Mouse (Mus musculus): ENCODE results near the gene Syne1. TPM values are rescaled to one million over a fixed set of nuclear protein-coding genes. Genes with fewer than 3 reads are reported as not detected.
A peak's percentile ranks its signal among the peaks of the same experiment; 100 is the strongest.

The Syne1 gene
- total RNA-seq (2021) = 100 to 1,000 TPM; 368 to 438 TPM

DNA sequence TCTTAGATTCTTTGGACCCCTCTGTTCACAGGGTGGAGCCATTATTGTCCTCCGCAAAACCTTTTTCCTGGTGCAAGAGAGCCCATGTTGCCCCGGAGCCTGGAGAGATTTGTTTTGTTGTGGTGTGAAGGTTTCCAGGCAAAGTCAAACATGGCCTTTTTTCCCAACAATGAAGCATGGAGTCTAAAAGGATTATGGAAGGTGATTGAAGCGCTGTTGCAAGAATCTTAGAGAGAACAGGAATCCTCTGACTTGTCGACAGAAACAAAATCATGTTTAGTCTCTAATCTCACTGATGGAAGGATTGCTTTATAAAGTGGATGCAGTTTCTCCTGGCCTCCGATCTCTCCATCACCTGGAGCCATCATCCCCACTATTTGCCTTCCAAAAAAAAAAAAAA, at the start of gene Syne1:
Gene Syne1, minus strand, starts transcription at position 101 of the 400 bp plus-strand sequence.
- no peak for DNase-seq (ENCODE audit: low spot score in 2 of 2)
- intact Hi-C loops (cut with DNase I) = loop anchor here (5.0 kb wide), 2 partner anchors 39 to 189 kb away; no protein-coding TSS in a partner anchor

DNA sequence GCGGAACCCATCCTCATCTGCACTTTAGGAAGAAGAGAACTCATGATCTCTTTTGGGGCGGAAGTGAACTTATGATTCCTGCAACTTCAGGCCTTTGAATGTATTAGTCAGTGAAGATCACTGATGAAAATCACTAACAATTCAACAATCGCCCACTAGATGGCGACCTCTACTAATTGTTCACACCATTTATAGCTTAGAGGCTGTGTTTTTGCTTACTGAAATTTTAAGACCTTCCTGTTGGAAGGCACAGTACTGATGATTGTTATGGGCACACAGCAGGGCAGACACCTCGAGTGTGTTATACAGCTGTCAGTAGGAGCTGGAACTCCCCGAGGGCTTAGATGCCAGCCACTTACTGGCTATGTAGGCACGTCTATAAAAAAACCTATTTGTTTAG, 48.8 kb upstream of the Syne1 start:
- intact Hi-C loops (cut with DNase I) = loop anchor here (2.0 kb wide), 2 partner anchors 33 to 191 kb away; no protein-coding TSS in a partner anchor
- DNase-seq (ENCODE audit: low spot score in 2 of 2) = peak in 1 of 2 experiments; percentile 48

DNA sequence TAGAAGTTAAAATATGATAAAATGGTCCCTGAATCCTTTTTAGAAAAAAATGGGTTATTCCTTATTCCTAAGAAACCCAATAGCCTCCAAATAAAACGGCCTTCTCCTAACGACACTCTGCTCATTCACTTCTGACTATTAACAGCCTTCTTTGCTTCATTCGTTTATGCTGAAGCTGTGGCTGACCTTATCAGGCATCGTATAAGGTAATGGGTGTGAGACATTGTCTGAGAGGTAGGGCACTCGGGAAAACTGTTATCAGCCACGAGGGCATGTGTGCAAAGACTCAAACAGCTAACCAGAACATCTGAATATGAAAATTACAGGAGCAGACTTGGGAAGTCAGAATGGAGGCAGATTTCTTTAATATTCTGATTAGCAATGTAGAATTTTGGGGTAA, 45.3 kb upstream of the Syne1 start:
- no peak for DNase-seq (ENCODE audit: low spot score in 2 of 2)
- intact Hi-C loops (cut with DNase I) = no loop called here

DNA sequence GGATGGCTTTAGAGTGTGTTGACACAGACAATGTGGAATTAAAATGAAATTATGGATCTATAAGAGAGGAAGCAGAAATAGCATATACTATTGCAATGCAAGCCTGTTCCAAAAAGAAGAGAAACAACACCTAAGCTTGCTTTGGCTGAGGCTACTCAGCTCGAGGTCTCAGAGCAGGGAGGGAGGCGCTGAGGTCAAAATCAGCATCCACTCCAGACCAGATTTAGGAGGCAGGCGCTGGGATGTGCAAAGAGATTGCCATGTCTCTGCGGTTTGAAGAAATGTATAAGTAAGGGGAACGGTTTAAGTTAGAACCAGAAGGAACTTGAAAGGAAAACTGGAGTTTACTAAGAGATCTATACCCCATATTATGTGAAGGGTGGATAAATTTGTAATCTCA, 43.2 kb upstream of the Syne1 start:
- intact Hi-C loops (cut with DNase I) = no loop called here
- no peak for DNase-seq (ENCODE audit: low spot score in 2 of 2)

DNA sequence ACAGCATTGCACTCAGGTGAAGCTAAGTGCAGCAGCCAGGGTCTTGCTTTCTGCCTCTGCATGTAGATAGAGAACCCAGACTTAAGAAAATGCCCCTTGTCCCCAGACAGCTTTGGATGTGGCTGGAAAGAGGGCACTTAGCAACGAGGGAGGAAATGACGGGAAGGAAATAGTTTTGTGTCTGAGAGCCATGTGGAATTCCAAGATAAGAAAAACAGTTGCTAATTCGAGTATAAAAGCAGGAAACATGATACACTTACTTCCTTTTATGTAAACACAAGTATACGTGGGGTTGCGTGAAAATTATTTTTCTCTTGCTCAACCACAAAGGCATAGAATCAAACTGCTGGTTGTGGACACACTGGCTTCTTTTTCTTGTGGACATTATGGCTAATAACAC, 42.2 kb upstream of the Syne1 start, which contains the start of gene Myct1:
Gene Myct1, plus strand, starts transcription at position 312 of the 400 bp plus-strand sequence.
- intact Hi-C loops (cut with DNase I) = no loop called here
- DNase-seq (ENCODE audit: low spot score in 2 of 2) = no peak

DNA sequence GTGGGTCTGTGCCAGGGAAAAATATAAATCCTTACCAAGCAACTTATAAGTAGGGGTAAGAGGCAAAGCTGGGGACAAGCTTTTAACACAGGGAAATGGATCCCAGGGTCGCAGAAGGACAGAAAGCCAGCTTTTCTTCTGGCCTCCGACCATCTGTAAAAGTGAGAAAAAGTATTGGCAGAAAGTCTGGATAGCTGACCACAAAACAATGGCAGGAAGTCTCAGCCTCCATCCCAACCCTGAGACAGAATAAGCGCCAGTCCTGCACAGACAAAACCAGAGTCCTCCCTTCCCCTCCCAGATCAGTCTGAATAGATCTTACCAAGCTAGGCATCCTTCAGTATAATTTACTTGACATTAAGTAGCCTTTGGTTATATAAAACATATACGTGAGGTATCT, 40.7 kb upstream of the Syne1 start:
- intact Hi-C loops (cut with DNase I) = no loop called here
- DNase-seq (ENCODE audit: low spot score in 2 of 2) = no peak

DNA sequence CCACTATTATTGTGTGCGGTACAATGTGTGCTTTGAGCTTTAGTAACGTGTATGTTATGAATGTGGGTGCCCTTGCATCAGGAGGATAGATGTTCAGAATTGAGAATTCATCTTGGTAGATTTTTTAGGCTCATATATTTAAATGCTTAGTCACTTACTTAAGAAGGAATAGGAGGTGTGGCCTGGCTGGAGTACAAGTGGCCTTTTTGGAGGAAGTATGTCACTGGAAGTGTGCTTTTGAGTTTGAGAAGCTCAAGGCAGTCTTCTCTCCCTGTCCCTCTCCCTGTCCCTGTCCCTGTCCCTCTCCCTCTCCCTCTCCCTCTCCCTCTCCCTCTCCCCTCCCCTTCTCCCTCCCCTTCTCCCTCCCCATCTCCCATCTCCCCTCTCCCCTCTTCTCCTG, 39.8 kb upstream of the Syne1 start:
- intact Hi-C loops (cut with DNase I) = no loop called here
- no peak for DNase-seq (ENCODE audit: low spot score in 2 of 2)

DNA sequence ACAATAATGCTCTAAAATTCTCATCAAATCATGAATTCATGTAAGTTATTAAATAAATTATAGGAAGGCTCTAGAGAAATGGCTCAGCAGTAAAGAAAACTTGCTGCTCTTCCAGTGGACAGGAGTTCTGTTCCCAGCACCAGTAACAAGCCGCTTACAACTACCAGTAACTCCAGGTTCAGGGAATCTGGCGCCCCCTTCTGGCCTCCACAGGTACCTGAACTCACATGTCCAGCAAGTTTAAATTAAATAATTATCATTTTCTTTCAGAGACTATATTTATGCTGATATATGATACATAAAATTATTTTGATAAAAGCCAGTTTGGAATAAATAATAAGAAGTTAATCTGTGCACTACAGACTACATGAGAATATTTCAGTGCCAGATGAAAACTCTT, 22.0 kb upstream of the Syne1 start:
- no peak for DNase-seq (ENCODE audit: low spot score in 2 of 2)
- intact Hi-C loops (cut with DNase I) = no loop called here

DNA sequence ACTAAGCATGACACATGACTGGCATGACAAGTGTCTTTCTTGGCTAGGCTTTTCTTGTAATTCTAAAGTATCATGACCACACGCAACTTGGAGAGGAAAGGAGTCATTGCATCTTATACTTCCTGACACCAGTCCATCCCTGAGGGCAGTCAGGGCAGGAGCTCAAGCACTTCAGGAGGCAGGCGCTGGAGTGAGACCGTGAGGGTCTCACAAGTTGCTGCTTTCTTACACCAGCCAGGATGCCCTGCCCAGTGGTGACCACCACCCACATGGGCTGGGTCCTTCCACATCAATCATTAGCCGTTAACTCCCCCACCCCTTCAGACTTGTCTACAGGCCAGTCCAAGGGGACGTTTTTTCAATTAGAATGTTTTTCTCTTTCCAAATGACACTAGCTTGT, 20.1 kb upstream of the Syne1 start:
- DNase-seq (ENCODE audit: low spot score in 2 of 2) = no peak
- intact Hi-C loops (cut with DNase I) = no loop called here

DNA sequence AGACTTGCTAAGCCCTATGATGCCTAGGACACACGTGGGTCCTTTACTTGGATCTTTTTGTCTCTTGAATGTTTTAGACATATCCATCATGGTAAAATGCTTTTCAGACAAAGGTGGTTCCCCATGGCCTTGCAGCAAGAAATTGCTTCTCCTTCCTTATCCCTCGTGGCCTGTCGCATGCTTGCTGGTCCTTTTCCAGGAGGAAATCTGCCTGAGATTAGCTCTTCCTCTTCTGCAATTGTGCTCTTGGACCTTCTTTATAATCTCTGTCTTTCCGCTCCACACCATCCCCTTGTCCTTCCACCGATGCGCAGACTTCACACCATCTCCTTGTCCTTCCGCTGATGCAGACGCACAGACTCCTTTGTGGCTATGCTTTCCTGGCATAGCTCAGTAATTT, 18.8 kb upstream of the Syne1 start:
- DNase-seq (ENCODE audit: low spot score in 2 of 2) = no peak

DNA sequence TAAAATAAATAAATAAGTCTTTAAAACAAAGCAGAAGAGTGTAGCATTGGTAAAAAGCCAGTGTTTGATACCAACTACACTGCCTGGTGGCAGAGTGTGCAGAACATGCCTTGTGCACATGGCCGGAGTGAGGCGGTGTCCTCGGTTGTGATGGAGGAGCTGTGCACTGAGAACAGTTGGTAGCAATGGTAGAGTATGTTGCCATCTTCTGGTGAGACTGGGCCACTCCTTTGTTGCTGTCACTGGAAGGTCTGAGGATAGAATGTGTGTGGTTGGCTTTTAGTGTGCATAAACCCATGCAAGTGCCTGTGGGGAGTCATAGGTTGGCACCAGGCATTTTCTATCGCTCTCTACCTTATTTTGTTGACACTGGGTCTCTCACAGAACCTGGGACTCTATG, 17.7 kb upstream of the Syne1 start:
- no peak for DNase-seq (ENCODE audit: low spot score in 2 of 2)

More for the DNA sequence above, 18.8 kb upstream of the Syne1 start:
- intact Hi-C loops (cut with DNase I) = no loop called here

DNA sequence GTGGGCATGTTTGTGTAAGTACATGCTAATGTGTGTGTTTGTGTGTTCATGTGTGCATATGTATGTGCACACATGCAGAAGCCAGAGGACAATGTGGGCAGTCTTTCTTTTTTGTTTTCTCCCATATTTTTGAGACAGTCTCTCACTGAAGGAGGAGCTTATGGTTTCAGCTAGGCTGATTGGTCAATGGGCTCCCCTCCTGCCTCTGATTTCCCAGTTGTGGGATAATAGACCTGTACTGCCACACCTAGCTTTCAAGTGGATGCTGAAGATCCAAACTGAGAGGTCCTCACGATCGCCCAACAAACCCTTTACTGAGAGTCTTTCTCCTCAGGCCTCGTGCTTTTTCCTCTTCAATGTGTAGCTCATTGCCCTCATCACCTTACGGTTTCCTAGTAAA, 10.4 kb upstream of the Syne1 start:
- no peak for DNase-seq (ENCODE audit: low spot score in 2 of 2)
- intact Hi-C loops (cut with DNase I) = no loop called here

More for the DNA sequence above, 17.7 kb upstream of the Syne1 start:
- intact Hi-C loops (cut with DNase I) = no loop called here

DNA sequence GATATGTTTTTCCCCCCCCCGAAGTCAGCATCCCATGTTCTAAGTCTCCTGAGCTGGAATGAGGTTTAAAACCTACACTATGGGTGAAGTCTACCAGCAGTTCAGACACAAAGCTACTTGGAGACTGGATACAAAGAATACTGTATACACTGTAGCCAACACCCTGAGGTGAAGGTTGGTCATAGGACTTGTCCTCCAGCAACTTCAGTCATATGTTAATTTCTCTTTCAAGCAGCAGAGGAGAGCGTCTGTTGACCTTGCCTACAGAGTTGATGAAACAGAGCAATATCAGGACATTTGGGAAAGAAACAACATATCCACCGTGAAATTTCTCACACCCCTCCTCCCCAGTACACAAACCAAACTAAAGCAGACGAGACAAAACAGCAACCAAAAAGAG, 9.2 kb upstream of the Syne1 start:
- DNase-seq (ENCODE audit: low spot score in 2 of 2) = no peak

DNA sequence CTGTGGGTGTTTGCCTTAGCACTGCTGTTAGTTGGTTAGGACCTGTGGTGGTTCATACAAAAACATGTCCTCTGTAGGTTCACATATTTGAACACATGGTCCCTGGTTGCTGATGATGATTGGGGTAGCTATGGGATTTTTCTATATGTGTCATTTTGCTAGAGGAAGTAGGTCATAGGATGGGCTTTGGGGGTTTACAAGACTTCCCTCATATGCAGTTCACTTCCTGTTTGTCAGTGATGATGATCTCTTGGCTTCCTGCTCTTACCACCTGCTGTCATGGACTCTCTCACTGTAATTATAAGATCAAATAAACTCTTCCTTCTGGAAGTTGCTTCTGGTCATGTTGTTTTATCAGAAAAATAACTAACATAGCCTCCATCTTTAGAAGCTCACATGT, 7.5 kb upstream of the Syne1 start:
- no peak for DNase-seq (ENCODE audit: low spot score in 2 of 2)
- intact Hi-C loops (cut with DNase I) = no loop called here

More for the DNA sequence above, 9.2 kb upstream of the Syne1 start:
- intact Hi-C loops (cut with DNase I) = no loop called here

DNA sequence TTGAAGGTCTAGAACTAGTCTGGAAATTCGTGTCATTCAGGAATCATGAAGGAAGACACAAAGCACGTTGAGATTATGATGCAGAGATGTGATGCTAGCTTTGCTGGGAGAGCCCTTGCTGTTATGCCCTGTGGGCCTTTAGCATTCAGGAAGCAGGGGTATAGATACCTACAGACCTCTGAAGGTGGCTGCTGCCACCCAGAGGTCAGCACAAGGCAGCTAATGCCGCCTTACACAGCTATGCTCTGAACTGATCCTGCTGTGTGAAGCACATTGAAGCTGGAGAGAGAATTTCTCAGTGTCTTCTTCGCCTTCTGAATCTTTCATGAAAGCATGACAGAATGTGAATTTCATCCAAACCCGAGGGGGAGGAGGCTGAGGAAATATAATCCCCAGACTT, 3.7 kb upstream of the Syne1 start:
- DNase-seq (ENCODE audit: low spot score in 2 of 2) = no peak
- intact Hi-C loops (cut with DNase I) = loop anchor here (1.0 to 5.0 kb wide), 3 partner anchors 43 to 193 kb away; no protein-coding TSS in a partner anchor

DNA sequence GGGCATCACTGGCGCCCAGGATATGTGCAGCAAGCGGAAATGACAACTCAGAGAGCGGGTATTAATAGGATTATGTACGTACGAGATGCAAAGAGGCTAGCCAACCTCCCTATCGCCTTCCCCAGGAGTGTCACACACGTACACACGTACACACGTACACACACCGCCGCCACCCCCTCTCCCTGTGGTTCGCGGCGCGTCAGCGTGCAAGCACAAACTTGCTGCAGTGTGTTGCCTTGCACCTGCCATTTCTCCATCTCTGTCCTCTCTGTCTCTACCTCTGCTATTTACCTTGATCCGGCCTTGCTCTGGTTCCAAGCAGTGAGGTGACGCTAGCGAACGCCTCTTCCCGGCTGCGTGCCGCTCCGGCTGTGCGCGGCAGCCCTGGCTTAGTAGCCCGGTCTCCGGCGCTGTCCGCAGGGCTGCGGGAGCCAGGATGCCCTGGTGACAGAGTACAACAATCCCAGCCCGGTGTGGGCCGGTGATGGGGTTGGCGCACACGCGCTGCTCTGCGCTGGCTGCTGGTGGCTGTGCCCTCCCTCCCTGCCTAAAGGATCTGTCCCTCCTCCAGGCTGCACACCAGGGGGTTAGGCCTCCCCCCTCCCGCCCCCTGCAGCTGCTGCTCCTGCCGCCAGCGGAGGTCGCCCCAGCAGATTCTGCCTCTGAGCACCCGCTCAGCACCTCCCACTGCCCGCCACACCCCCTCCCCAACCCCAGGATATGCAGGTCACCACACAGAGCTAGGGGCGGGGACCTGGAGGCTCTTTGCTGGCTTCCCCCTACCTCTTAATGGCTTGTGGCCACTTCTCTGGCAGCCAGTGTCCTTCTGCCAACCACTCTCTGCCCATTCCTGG, 887 bp downstream of the Syne1 start:
- intact Hi-C loops (cut with DNase I) = loop anchor here (1.0 to 5.0 kb wide), 3 partner anchors 38 to 188 kb away; no protein-coding TSS in a partner anchor
- DNase-seq (ENCODE audit: low spot score in 2 of 2) = peak; percentile 70 to 78

DNA sequence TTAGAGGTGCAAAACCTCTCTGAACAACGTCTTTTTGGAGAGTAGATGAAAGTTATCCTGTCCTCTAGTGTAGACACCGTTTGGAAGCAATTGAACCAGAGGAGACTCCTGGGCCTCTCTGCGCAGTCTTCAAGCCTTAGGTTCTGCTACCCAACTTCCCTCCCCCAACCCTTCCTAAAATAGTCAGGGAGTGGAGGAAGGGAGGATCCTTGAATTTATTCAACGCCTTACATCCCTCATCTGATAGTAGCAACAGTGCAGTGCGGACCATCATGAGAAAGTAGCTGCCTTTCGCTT, 1.5 kb downstream of the Syne1 start:
- intact Hi-C loops (cut with DNase I) = loop anchor here (1.0 to 5.0 kb wide), 3 partner anchors 38 to 188 kb away; no protein-coding TSS in a partner anchor
- DNase-seq (ENCODE audit: low spot score in 2 of 2) = no peak

DNA sequence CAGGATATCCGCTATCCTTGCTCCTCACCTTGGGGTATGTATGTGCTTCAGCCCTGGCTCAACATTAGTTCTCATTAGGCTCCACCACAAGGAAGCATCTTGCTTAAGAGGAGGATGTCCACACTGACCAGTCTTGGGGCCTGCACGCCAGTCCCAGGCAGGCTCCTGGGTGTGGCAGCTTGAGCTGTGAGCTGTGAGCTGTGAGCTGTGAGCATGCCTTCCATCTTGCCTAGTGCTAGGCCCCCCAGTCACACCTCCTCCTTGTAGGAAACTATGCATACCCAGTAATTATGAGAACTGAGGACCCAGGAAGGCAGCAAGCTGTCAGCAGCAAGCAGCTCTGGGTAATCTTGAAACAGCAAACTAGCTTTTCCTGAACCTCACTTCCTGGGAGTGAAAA, 2.6 kb downstream of the Syne1 start:
- no peak for DNase-seq (ENCODE audit: low spot score in 2 of 2)

DNA sequence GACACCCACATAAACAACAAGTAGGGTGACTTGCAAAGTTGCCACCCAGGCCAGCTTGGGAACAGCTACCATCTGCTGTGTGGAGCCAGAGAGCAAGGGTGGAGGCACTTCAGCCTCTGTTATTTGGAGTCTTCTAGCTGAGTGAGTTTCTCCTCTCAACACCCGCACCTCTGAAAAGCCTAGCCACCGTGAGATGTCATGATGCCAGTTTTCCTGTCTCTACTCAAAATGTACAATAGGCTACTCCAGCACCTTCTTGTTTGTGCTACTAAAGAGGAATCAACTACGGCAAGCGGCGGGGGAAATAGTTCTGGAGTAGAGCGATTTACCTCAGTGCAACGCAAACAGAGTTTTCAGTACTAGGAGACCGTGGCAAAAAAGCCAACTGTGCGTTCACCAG, 3.5 kb downstream of the Syne1 start:
- intact Hi-C loops (cut with DNase I) = no loop called here
- no peak for DNase-seq (ENCODE audit: low spot score in 2 of 2)

More for the DNA sequence above, 2.6 kb downstream of the Syne1 start:
- intact Hi-C loops (cut with DNase I) = no loop called here

DNA sequence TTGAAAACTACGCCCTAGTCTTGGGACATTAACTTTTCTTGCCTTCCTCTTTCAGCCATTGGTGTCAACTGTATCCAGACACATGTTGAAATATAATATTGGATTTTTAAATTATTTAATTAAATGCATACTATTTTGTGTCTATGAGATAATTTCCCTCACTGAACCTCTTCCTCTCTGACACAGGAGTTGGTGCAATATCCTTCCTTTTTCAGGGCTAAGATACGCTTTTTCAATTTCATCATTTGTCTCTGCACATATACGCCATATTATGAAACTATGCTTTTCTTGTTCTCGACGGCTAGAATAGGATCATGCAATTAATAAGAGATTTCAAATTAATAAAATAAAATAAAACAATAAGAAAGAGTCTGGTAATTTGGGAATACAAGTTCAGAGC, 4.9 kb downstream of the Syne1 start:
- DNase-seq (ENCODE audit: low spot score in 2 of 2) = no peak
- intact Hi-C loops (cut with DNase I) = no loop called here

DNA sequence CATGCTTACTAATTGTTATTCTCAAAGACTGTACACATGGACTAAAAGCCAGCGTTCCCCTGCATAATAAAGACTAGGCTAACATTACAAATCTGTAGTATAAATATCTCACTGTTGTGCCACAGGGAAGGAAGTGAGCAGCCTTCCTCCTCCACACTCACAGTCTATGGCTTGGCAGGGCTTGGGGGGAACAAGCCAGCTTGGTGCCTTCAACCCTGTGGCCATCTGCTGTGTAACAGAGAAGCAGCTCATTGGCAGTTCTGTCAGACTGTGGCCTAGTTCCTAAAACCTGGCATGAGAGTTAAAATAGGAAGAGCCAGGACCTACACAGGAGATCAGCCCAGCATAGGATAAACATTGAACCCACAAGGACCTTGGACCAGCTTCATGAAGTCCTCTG, 23.0 kb downstream of the Syne1 start:
- intact Hi-C loops (cut with DNase I) = no loop called here
- peak in 1 of 2 experiments; percentile 11 for DNase-seq (ENCODE audit: low spot score in 2 of 2)
